In genomic region chr14:114255037-114255436, GRCm38 (mm10) we compare ENCODE assay signal across 29 mouse cellular contexts.
DNase-seq lines count a peak whose midpoint lies in the region; ATAC-seq and TF ChIP-seq lines count a peak whose summit lies in the region.
"Had no signal": no experiment of that assay in that cellular context is flagged by ENCODE, and none has a peak within 500 bp of the region (broad histone marks: within the 10 kb centered on the region; RNA-seq: fewer than 3 reads in every experiment).

No protein-coding gene starts in this region.

- no peaks in the 10 kb centered on the region for H3K36me3 ChIP-seq in hindbrain, embryonic 11.5 days (ENCODE audit: control insufficient read depth, insufficient read depth, low read length)
- H3K36me3 ChIP-seq in hindbrain, embryonic 16.5 days (ENCODE audit: control insufficient read depth, insufficient read depth, low read length), result no peaks in the 10 kb centered on the region
- no peaks in the 10 kb centered on the region for H3K36me3 ChIP-seq in midbrain, embryonic 11.5 days (ENCODE audit: control insufficient read depth, insufficient read depth, low read length)
- no peaks in the 10 kb centered on the region for H3K36me3 ChIP-seq in midbrain, embryonic 10.5 days
- no peaks in the 10 kb centered on the region for H3K36me3 ChIP-seq in midbrain, embryonic 14.5 days (ENCODE audit: control insufficient read depth, insufficient read depth, low read length)
- H3K36me3 ChIP-seq in midbrain, embryonic 15.5 days (replicated peaks), result no peaks in the 10 kb centered on the region
- H3K36me3 ChIP-seq: embryonic facial prominence, embryonic 13.5 days; embryonic facial prominence, embryonic 15.5 days; forebrain, embryonic 10.5 days; forebrain, embryonic 12.5 days; G1E had no signal

- H3K4me1 ChIP-seq in hindbrain, embryonic 11.5 days (replicated peaks; ENCODE audit: control insufficient read depth, insufficient read depth, low read length), result no peaks in the 10 kb centered on the region
- H3K4me1 ChIP-seq in hindbrain, embryonic 16.5 days (ENCODE audit: control insufficient read depth, insufficient read depth, low read depth, low read length), result no peaks in the 10 kb centered on the region
- no peaks in the 10 kb centered on the region for H3K4me1 ChIP-seq in midbrain, embryonic 11.5 days (ENCODE audit: control insufficient read depth, insufficient read depth, low read length)
- H3K4me1 ChIP-seq in midbrain, embryonic 10.5 days, result no peaks in the 10 kb centered on the region
- no peaks in the 10 kb centered on the region for H3K4me1 ChIP-seq in midbrain, embryonic 14.5 days (ENCODE audit: control insufficient read depth, insufficient read depth, low read length)
- no peaks in the 10 kb centered on the region for H3K4me1 ChIP-seq in midbrain, embryonic 15.5 days
- H3K4me1 ChIP-seq: embryonic facial prominence, embryonic 13.5 days; embryonic facial prominence, embryonic 15.5 days; forebrain, embryonic 10.5 days; forebrain, embryonic 12.5 days had no signal

- H3K9ac ChIP-seq in hindbrain, embryonic 11.5 days (ENCODE audit: low read depth, low read length), result no peak overlapping the region
- H3K9ac ChIP-seq in hindbrain, embryonic 16.5 days (ENCODE audit: low read depth, low read length), result no peak overlapping the region
- H3K9ac ChIP-seq in midbrain, embryonic 11.5 days (ENCODE audit: low read length), result no peak overlapping the region
- no peak overlapping the region for H3K9ac ChIP-seq in midbrain, embryonic 14.5 days (replicated peaks; ENCODE audit: low read length)
- H3K9ac ChIP-seq in midbrain, embryonic 15.5 days, result no peak overlapping the region
- H3K9ac ChIP-seq: embryonic facial prominence, embryonic 13.5 days; embryonic facial prominence, embryonic 15.5 days; forebrain, embryonic 12.5 days had no signal

- ATAC-seq in hindbrain, embryonic 11.5 days (ENCODE audit: low FRiP score), result peak; percentile 65; the same call in 1 of the 2 replicates
- no peak for ATAC-seq in hindbrain, embryonic 16.5 days
- ATAC-seq in midbrain, embryonic 11.5 days (ENCODE audit: low FRiP score), result 0 out of 2 replicates have a peak, but pooled peaks have one; percentile 33
- ATAC-seq in midbrain, embryonic 14.5 days (ENCODE audit: low FRiP score, low TSS enrichment), result no peak
- no peak for ATAC-seq in midbrain, embryonic 15.5 days (replicated peaks)
- ATAC-seq: activated CD4-positive, CD25-positive, alpha-beta regulatory T cell, adult 4 months; CD4-positive, CD25-positive, alpha-beta regulatory T cell, adult 4 months; forebrain, embryonic 14.5 days; Patski had no signal

- DNase-seq in hindbrain, embryonic 11.5 days (ENCODE audit: low spot score), result no peak
- no peak for DNase-seq in midbrain, embryonic 11.5 days (ENCODE audit: low spot score, missing footprints)
- no peak for DNase-seq in midbrain, embryonic 10.5 days (ENCODE audit: low spot score)
- peak; percentile 23 for DNase-seq in midbrain, embryonic 14.5 days
- peak; percentile 3 for DNase-seq in brain, embryonic 14.5 days (ENCODE audit: low read depth)
- DNase-seq: adrenal gland, adult 8-10 months; adrenal gland, postnatal 14 days; adrenal gland, postnatal 36 days; B cell, adult 2 months; cerebellum, adult 11 months; cerebellum, adult 18-20 months; cerebellum, adult 8-10 months; cerebellum, adult 9-11 months; cerebellum, postnatal 14 days; cerebellum, postnatal 36 days; embryo, embryonic 11 days had no signal

- 81% methylated on average over 2 of the region's 2 CpGs for WGBS in hindbrain, embryonic 11.5 days
- WGBS in hindbrain, embryonic 16.5 days, result 73% methylated on average over 2 of the region's 2 CpGs
- WGBS in midbrain, embryonic 11.5 days, result 85% methylated on average over 2 of the region's 2 CpGs
- 82% methylated on average over 2 of the region's 2 CpGs for WGBS in midbrain, embryonic 10.5 days
- 71% methylated on average over 2 of the region's 2 CpGs for WGBS in midbrain, embryonic 14.5 days
- WGBS in midbrain, embryonic 15.5 days, result 68% methylated on average over 2 of the region's 2 CpGs

- no peaks in the 10 kb centered on the region for H3K27me3 ChIP-seq in hindbrain, embryonic 11.5 days (ENCODE audit: control insufficient read depth, insufficient read depth, low read length)
- no peaks in the 10 kb centered on the region for H3K27me3 ChIP-seq in hindbrain, embryonic 16.5 days (replicated peaks; ENCODE audit: control insufficient read depth, insufficient read depth, low read length)
- H3K27me3 ChIP-seq in midbrain, embryonic 11.5 days (ENCODE audit: control insufficient read depth, insufficient read depth, low read length), result no peaks in the 10 kb centered on the region
- H3K27me3 ChIP-seq in midbrain, embryonic 10.5 days (ENCODE audit: low read depth, poor library complexity, severe bottlenecking), result no peaks in the 10 kb centered on the region
- no peaks in the 10 kb centered on the region for H3K27me3 ChIP-seq in midbrain, embryonic 14.5 days (ENCODE audit: control insufficient read depth, insufficient read depth, low read length)
- no peaks in the 10 kb centered on the region for H3K27me3 ChIP-seq in midbrain, embryonic 15.5 days (replicated peaks)
- H3K27me3 ChIP-seq: CH12.LX; embryonic facial prominence, embryonic 13.5 days; embryonic facial prominence, embryonic 15.5 days; forebrain, embryonic 12.5 days; Patski had no signal

- TF ChIP-seq CTCF in brain, embryonic 14.5 days (IDR thresholded peaks at IDR 0.05; ENCODE audit: borderline replicate concordance, extremely low read depth, insufficient read depth, insufficient read length), result no peak

- no peaks in the 10 kb centered on the region for H3K9me3 ChIP-seq in hindbrain, embryonic 11.5 days (ENCODE audit: control insufficient read depth, low read length)
- no peaks in the 10 kb centered on the region for H3K9me3 ChIP-seq in hindbrain, embryonic 16.5 days (ENCODE audit: control insufficient read depth, low read length)
- H3K9me3 ChIP-seq in midbrain, embryonic 11.5 days (ENCODE audit: control insufficient read depth, low read length), result no peaks in the 10 kb centered on the region
- no peaks in the 10 kb centered on the region for H3K9me3 ChIP-seq in midbrain, embryonic 10.5 days (replicated peaks)
- no peaks in the 10 kb centered on the region for H3K9me3 ChIP-seq in midbrain, embryonic 14.5 days (ENCODE audit: control insufficient read depth, low read length)
- H3K9me3 ChIP-seq in midbrain, embryonic 15.5 days, result no peaks in the 10 kb centered on the region
- H3K9me3 ChIP-seq: embryonic facial prominence, embryonic 13.5 days; embryonic facial prominence, embryonic 15.5 days; forebrain, embryonic 10.5 days; forebrain, embryonic 12.5 days had no signal

- no peak overlapping the region for H3K27ac ChIP-seq in hindbrain, embryonic 11.5 days (ENCODE audit: low read depth, low read length)
- H3K27ac ChIP-seq in hindbrain, embryonic 16.5 days (ENCODE audit: low read depth, low read length), result no peak overlapping the region
- no peak overlapping the region for H3K27ac ChIP-seq in midbrain, embryonic 11.5 days (ENCODE audit: low read depth, low read length)
- no peak overlapping the region for H3K27ac ChIP-seq in midbrain, embryonic 10.5 days (replicated peaks)
- H3K27ac ChIP-seq in midbrain, embryonic 14.5 days (replicated peaks; ENCODE audit: low read depth, low read length), result no peak overlapping the region
- H3K27ac ChIP-seq in midbrain, embryonic 15.5 days, result no peak overlapping the region
- H3K27ac ChIP-seq: embryonic facial prominence, embryonic 13.5 days; embryonic facial prominence, embryonic 15.5 days; forebrain, embryonic 10.5 days; forebrain, embryonic 12.5 days had no signal

- no peak overlapping the region for H3K4me2 ChIP-seq in hindbrain, embryonic 11.5 days (replicated peaks; ENCODE audit: low read depth, low read length)
- no peak overlapping the region for H3K4me2 ChIP-seq in hindbrain, embryonic 16.5 days (ENCODE audit: low read length)
- no peak overlapping the region for H3K4me2 ChIP-seq in midbrain, embryonic 11.5 days
- no peak overlapping the region for H3K4me2 ChIP-seq in midbrain, embryonic 14.5 days (ENCODE audit: low read length)
- H3K4me2 ChIP-seq in midbrain, embryonic 15.5 days, result no peak overlapping the region
- H3K4me2 ChIP-seq: embryonic facial prominence, embryonic 13.5 days; embryonic facial prominence, embryonic 15.5 days; forebrain, embryonic 12.5 days had no signal

- no peak overlapping the region for H3K4me3 ChIP-seq in hindbrain, embryonic 11.5 days (ENCODE audit: low read depth, low read length)
- no peak overlapping the region for H3K4me3 ChIP-seq in hindbrain, embryonic 16.5 days (ENCODE audit: low read length)
- no peak overlapping the region for H3K4me3 ChIP-seq in midbrain, embryonic 11.5 days (ENCODE audit: low read depth, low read length)
- no peak overlapping the region for H3K4me3 ChIP-seq in midbrain, embryonic 10.5 days
- no peak overlapping the region for H3K4me3 ChIP-seq in midbrain, embryonic 14.5 days (replicated peaks; ENCODE audit: low read depth, low read length)
- H3K4me3 ChIP-seq in midbrain, embryonic 15.5 days, result no peak overlapping the region
- H3K4me3 ChIP-seq: embryonic facial prominence, embryonic 13.5 days; embryonic facial prominence, embryonic 15.5 days; erythroblast, embryonic 14.5 days; forebrain, embryonic 10.5 days; forebrain, embryonic 12.5 days had no signal

- TF ChIP-seq POLR2A in brain, embryonic 14.5 days (IDR thresholded peaks at IDR 0.05; ENCODE audit: borderline replicate concordance, extremely low read depth, insufficient read depth, insufficient read length, poor library complexity, severe bottlenecking), result no peak

Comparison
In these comparisons a context has a peak if more than half of its experiments do, and no peak if none do; other contexts are left out.
1. ATAC-seq: peak in hindbrain, embryonic 11.5 days (single experiment) and midbrain, embryonic 11.5 days (single experiment); none in hindbrain, embryonic 16.5 days (single experiment), midbrain, embryonic 14.5 days (single experiment) and midbrain, embryonic 15.5 days (single experiment).
2. DNase-seq: peak in midbrain, embryonic 14.5 days (single experiment) and brain, embryonic 14.5 days (single experiment); none in hindbrain, embryonic 11.5 days (single experiment), midbrain, embryonic 11.5 days (single experiment) and midbrain, embryonic 10.5 days (single experiment).